Mouse (Mus musculus): Measurements from ENCODE around the gene Rab4b.

Gene Rab4b

DNA sequence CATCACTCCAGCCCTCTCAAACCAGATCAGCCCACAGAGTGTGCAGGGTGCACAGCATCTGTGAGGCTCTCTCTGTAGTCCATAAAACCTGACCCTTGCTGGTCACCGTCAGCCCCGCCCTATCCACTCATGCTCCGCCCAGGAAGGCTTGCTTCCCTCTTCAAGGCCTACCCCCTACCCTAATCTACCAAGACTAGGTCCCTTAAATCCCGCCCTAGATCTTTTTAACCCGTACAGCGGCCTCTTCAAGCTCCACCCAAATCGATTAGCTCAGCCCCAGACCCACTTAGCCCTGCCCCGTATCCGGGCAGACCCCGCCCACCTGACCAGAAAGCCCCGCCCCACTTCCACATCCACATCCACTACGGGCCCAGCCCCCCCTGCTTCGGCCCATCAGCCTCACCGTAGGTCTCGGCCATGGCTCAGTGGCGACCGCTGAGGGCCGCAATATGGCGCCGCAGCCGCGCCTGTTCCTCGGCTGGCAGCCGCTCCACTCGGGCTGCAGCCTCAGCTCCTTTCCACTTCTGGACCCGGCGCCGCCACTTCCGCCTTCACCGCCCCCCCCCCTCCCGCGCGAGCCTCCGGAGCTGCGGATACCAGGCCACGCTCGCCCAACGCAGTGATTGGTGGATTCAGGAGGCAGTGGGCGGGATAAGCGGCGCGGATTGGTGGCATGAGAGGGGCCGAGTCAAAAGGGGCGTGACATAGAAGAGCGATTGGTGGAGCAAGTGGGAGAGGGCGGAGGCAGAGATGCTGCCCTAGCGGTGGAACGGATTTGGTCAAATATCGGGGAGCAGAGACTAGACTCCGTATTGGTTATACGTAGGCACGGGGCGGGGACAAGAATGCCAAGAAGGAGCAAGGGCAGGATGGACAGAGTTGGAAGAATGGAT, at the start of gene Rab4b:
Gene Rab4b (minus strand): TSS at position 573 of the 893 bp plus-strand sequence.
- peak; percentile 98 to 99 for DNase-seq (ENCODE audit: low read depth in 2 of 2, low spot score in 2 of 2)

DNA sequence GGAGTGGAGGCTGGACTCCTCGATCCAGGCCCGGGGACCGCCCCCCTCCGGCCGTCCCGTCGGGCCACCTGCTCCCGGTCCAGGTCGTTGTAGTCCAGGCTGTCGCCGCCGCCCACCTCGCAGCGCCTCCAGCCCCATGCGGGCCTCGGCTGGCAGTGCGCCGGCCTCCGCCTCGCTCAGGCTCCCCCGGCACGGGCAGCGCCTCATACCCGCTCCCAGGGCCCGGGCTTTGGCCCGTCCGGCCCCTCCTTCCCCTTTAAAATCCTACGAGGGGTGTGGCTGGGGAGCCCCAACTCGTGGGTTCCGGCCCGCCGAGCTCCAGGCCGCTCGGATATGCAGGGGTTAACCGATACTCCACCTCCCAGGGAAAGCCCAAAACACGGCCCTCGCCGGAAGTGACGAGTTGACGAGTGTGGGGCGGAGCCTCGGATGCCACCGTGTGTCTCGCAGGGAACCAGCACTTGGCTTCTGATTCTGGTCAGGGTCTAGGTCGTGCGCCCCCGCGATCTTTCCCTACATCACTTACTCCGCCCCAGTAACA, 49.7 kb upstream of the Rab4b start, which contains the start of gene Itpkc:
Gene Itpkc (minus strand): TSS at position 381 of the 541 bp plus-strand sequence.
- peak; percentile 87 to 90 for DNase-seq (ENCODE audit: low read depth in 2 of 2, low spot score in 2 of 2)

DNA sequence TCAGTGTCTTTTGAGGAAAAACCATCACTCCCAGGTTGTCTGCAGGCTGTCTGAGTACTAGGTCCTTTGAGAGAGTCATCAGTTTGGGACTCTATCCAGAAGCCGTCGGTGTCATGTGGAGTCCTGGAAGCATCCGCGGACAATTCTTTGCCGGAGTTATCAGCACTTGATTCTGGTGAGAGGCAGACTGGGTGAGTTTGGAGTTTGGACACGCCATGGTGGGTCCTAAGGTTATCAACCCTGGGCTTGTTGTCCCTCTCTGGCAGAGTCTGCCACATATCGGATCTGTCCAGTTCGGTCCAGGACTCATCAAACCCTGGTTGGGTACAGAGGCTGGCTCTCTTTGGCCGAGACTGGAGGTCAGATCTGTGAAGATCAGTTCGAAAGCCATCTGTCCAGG, 49.0 kb upstream of the Rab4b start:
- no peak for DNase-seq (ENCODE audit: low read depth in 2 of 2, low spot score in 2 of 2)

DNA sequence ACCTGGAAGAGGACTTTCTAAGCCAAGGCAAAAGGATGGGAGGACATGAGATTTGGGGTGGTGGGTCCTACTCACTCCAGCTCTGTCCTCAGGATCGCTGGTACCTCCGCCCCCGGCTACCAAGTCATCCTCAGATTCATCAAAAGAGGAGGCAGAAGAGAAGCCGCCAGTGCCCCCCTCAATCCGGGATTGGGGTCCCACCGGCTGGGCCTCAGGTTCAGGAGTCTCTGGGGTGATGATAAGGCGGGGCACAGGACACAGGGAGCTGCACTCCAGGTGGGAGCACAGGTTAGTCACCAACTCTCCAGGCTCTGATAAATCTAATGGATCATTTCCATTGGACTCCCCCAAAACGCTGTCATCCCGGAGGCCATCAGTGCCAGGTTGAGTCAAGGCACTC, 48.6 kb upstream of the Rab4b start:
- no peak for DNase-seq (ENCODE audit: low read depth in 2 of 2, low spot score in 2 of 2)

DNA sequence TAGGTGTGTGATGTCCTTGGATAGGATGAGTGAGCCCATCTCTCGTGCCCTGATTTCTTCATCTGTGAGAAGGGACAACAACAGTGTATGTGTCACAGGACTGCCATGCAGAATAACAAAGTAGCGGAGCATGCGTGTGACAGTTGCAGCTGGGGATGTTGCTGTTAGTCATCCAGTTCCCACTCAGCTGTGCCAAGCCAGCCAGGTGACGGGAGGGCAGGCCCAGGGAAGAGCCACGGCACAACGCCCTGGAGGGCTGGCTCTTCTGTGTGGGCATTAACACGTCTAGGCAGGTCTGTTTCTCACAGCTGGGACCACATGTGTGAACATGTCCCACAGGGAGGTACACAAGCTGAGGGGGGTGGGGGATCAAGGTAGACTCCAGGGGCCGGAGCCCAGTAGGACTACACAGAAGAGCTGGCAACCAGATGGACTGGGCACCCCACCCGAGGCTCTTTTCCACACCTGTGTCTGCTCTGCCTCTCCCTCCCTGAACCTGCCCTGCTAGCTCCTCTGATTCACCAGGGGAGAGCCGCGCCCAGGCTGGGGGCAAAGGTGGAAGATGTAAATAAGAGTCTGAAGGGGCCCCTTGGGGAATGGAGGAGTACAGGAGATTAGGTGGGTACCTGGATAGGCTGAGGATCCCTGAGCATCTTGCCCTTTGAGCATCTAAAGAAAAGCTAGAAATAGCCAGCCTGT, 46.3 kb upstream of the Rab4b start:
- DNase-seq (ENCODE audit: low read depth in 2 of 2, low spot score in 2 of 2): no peak

DNA sequence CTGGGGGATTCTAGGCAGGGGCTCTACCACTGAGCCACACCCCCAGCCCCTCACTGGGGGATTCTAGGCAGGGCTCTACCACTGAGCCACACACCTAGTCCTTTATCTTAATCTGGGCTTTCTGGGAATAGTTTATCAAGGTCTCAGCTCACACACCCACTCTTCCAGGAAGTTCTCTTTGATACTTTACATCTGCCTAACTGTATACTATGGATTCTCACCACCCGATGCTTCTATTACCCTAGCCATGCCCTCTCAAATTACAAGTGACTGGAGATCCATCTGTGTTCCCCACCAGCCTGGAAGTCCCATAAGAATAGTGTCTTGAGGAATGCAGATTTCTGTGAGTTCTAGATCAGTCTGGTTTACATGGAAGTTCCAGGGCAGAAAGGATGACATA, 43.8 kb upstream of the Rab4b start:
- no peak for DNase-seq (ENCODE audit: low read depth in 2 of 2, low spot score in 2 of 2)

DNA sequence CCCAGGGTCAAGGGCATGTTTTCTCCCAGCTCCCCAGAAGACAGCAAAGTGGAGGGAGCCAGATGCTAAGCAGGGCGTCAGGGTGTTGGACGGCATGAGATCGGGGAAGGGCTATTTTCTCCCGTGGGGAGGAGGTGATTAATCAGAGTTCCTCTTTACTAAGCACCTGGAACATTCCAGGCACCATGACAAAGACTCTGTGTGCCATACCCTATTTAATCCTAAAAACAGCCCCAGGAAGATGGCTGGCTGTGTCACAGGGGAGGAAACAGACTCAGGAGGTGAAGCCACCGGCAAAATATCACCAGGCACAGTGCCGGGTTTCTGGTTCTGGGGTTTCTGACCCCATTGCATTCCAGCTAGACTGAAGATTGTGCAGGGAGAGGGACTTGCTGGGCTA, 43.2 kb upstream of the Rab4b start:
- no peak for DNase-seq (ENCODE audit: low read depth in 2 of 2, low spot score in 2 of 2)

DNA sequence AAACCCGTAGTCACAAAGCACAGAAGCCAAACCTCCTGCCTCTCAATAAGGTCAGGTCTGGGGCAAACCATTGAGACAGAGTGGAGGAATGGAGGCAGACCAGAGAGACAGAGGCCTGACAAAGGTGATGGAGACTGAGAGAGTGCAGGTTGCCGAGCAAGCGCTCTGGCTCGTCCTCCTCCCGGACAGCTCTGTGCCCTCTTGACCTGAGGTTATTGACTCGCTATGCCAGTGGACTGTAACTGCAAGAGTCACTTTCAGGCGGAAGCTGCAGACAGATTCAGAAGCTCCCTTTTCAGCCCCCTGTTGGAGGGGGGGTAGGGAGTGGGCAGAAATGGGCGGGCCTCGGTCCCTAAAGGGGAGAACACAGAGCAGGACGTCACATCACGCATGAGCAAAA, 41.2 kb upstream of the Rab4b start:
- DNase-seq (ENCODE audit: low read depth in 2 of 2, low spot score in 2 of 2): no peak

DNA sequence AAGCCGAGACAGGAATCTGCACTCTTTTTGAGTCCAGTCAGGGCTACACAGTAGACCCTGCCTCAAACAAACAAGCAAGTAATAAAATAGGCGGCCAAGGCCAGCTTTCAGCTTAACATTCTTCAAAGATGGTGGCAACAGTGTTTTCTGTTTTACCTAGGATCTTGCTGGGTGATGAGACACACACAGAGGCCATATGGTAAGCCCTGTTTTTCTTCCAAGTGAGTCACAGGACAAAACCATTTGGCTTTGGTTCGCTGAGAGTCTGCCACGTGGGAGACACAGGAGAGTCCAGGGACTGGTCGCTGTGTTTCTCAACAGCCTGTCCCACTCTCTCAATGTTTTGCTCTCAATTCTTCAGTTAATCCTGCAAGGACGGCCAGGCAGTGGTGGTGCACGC, 39.9 kb upstream of the Rab4b start:
- no peak for DNase-seq (ENCODE audit: low read depth in 2 of 2, low spot score in 2 of 2)

DNA sequence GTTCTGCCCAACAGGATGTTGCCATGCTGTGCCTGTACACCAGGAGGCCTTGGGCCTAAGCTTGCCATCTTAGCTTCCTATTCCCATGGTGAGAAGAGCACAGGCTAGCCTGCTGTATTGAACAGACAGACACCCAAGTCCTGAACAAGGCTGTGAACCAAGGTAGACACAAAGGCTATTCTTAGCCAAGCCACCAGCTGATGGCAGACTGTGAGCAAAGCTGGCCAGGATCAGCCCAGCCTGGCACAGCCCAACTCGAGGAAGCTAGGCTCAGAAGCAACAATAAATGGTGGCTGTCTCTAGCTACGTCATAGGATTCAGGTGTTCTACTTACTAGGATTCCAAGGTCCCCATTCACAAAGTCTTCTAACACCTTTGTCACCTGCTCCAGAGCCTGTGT, 33.9 kb upstream of the Rab4b start:
- no peak for DNase-seq (ENCODE audit: low read depth in 2 of 2, low spot score in 2 of 2)

DNA sequence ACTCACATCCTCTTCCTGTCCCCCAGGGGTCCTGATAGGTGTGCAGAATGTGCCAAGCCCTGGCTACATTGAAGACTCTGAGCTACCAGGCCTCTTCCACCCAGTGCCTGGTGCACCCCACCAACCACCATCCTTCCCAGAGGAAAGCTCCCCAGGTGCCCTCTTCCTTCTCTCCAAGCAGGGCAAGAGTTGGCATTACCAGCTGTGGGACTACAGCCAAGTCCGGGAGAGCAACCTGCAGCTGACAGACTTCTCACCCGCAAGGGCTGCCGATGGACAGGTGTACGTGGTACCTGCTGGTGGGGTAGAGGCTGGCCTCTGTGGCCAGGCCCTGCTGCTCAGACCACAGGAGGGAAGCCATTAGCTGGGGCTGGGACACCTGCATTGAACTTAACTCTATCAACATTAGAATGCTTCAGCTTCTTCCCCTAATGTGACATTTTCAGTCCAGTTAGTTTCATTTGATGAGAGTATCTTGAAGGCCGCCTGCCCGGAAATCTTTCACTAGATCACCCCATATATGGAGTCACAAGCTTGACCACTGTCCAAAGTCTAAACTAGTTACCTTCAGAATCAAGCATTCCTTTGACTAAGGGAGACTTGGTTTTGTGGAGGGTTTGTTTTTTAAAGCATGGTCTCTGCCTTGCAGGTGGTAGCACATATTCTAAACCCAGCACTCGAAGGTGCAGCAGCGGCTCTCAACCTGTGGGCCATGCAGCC, 25.2 kb upstream of the Rab4b start:
- no peak for DNase-seq (ENCODE audit: low read depth in 2 of 2, low spot score in 2 of 2)

DNA sequence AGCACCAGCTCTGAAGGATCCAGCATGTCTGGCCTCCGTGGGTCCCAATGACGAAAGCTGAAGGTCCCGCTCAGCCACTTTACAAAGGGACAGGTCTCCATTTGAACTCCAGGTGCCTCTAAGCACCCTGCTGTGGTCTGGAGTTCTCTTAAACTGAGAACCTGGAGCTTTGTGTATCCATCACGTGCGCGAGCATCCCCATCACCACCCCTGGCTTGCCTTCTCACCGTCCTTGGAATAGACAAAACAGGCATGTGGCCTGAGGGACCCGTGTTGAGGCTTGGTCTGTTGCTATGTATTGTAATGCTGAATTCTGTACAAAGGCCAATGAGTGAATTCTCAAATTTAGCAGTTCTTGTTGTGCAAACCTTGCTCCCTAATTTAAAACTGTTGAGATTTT, 20.1 kb upstream of the Rab4b start:
- no peak for DNase-seq (ENCODE audit: low read depth in 2 of 2, low spot score in 2 of 2)

DNA sequence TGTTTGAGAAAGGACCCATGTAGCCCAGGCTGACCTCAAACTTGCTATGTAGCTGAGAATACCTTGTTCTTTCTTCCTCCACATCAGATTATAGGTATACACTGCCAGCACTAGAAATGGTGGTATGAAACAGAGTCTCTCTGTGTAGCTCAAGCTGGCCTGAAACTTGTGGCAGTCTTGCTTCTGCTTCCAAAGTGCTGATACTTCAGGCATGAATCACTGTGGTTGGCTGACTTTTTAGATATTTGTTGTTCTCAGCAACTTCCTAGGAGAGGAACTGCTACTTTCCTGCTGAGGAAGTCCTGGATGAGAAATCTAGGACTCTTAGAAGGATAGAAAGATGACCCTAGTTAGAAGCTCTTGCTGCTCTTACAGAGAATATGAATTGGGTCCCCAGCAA, 19.7 kb upstream of the Rab4b start:
- DNase-seq (ENCODE audit: low read depth in 2 of 2, low spot score in 2 of 2): no peak

DNA sequence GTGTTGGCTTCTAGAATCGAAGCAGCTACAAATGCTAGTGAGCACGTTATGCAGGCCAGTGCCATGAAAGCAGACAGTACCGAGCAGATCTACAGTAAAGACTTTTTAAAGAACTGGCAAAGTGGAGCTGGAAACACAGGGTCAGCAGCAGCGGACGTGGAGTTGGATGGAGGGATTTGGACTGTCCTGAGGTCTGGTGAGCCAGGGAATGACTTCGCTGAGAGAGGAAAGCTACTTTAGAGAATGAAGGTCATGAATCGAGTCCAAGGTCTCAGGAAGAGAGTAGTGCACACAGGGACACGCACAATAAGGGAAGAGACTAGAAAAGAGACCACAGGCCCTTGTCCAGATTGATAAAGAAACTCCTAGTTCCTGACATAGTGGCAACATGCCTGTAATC, 18.9 kb upstream of the Rab4b start:
- DNase-seq (ENCODE audit: low read depth in 2 of 2, low spot score in 2 of 2): no peak

DNA sequence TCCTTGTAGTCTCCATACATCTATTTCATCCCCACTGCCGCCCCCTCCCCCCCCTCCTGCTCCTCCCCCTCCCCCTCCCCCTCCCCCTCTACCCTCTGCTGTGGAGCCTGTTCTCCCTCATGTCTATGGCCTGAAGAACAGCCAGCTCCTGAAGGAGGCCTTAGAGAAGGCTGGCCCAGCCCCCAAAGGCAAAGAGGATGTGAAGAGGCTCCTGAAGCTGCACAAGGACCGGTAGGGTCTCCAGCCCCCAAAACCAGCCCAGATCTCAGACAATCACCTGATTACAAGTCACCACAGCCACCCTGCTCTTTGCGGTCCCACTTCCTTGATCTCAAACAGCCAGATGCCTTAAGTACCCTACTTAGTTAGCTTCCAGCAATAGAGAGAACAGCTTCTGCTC, 18.4 kb upstream of the Rab4b start:
- DNase-seq (ENCODE audit: low read depth in 2 of 2, low spot score in 2 of 2): no peak

DNA sequence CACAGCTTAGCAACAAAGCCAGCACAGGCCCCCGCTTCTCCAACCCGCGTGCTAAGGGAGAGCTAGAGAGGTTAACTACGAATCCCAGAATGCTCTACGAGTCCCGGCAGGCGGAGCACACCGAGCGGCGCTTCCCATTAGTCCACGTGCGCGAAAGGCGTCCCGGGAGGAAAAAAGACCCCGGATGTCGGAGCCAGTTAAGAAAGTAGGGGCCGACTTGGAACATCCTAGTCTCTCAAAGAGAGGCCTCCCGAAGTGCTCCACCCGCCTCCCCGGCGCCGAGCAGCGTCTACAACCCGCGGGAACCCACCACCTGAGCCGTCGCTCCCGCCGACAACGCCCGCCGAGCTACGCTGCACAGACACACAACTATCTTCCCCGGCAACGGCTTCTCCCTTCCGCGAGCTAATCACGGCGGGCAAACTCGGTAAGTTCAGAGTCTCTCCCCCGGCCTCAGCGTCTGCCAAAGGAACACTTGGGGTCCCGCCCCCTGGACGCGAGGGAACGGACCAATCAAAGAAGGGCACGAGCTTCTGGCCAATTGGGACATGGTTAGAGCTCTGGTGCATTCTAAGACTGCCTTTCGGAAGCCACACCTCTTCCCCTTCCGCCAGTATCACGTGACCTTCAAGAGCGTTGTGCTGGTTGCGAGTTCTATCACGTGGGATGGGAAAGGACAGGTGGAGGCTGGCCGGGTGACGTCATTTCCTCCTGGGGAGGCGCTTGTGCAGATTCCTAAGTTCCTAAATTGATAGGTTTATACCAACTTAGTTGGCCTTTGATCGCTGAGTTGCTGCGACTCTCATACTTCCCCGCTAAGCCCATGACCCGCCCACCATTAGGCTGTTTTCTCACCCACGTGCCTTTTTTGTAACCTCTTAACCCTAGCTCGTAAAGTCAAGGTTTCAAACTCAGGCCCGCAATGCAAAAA, 17.2 kb upstream of the Rab4b start, which contains the start of the genes BC024978 and Snrpa:
Gene BC024978 (plus strand): TSS at position 101 of the 931 bp plus-strand sequence.
Gene Snrpa (minus strand): TSS at position 591 of the 931 bp plus-strand sequence.
- DNase-seq (ENCODE audit: low read depth in 2 of 2, low spot score in 2 of 2): peak; percentile 92 to 93

DNA sequence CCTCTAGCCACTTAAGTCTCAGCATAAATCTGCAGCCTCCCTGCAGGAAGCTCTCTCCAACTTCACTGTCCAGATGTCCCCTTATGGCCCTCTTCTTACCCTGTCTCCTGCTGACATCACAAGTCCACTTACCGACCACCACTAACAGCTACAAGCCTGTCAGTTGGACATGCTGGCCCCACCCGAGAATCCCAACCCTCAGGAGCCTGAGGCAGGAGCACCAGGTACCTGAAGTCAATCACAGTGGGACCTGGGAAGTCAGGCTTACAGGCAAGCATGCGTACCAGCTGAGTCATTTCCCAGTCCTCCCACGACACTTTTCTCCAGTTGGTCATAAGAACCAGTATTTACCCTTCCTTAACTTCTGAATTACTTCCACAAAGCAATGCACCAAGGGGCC, 15.0 kb upstream of the Rab4b start:
- DNase-seq (ENCODE audit: low read depth in 2 of 2, low spot score in 2 of 2): no peak

DNA sequence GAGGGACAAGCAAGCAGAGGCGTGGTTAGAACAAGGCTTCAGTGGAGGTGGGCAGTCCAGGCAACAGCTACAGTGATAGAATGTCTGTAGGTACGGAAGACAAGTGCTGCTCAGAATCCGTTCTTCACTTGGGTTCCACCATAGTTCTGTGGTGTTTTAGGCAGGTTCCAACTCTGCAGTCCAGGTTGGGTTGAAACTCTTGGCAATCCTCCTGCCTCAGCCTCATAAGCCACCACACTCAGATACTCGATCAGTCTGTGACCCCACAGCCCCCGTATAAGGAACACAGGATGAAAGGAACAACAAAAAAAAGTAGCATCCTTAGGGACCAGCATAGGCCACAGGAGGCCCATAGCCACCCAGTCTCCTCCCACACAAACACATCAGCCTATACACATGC, 13.7 kb upstream of the Rab4b start:
- no peak for DNase-seq (ENCODE audit: low read depth in 2 of 2, low spot score in 2 of 2)

DNA sequence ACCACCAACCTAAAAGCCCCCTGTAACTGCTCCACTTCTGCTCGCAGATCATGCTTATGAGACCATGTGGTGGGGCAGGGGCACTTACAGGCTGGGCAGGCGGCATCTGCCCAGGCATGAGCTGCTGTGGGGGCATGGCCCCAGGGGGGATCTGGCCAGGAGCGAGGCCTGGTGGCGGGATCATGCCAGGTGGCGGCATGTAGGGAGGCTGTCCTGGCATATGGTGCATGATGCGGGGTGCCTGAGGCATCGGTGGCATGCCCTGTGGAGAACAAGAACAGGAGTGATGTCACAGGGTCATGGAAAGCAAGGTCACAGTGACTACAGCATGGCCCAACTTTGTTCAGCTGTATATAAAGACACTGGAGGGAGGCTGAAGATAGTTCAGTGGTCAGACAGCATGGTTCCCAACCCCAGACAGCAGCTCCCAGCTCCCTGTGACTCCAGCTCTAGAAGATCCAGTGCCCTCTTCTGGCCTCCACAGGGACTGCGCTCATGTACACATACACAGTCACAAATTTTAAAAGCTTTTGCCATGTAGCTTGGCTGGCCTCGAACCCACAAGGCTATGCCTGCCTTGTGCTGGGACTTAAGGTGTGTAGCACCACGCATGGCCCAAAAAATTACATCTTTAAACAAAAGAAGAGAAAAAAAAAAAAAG, 10.7 kb upstream of the Rab4b start:
- DNase-seq (ENCODE audit: low read depth in 2 of 2, low spot score in 2 of 2): no peak

DNA sequence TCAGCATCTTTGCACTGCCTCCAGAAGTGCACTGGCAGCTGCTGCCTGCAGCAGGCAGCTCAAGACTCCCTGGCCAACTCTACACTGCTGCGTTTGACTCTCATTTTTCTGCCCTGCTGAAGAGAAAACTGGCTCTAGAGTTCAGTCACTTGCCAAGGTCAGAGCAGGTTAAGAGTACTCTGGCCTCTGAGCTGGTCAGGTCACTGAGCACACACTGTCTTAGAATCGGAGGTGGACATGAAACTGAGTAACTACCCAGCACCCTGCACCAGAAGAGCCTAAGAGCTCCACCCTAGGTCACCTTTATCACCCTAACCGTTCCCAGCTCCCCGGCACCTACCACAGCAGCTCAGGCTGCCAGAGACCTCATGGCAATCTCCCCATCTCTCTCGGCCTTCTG, 7.3 kb upstream of the Rab4b start:
- no peak for DNase-seq (ENCODE audit: low read depth in 2 of 2, low spot score in 2 of 2)
